Mouse (Mus musculus) intestine, embryonic 14.5 days (tissue): ENCODE data around the gene Ypel1. TPM values are rescaled to one million over a fixed set of nuclear protein-coding genes. Genes with fewer than 3 reads are reported as not detected.
A peak's percentile ranks its signal among the peaks of the same experiment; 100 is the strongest.

Experiments used
- ATAC-seq: fragments of 200-750 bp; cut with Nextera tagmentation; replicated peaks from 2 replicates; pipeline ENCODE4 v1.8.0; 2017; ENCODE audit warnings: low read depth, moderate number of reproducible peaks, moderate TSS enrichment, moderate library complexity; ENCODE audit not compliant: low FRiP score, low TSS enrichment
- DNase-seq: peaks from one replicate; pipeline ENCODE4 v3.0.0-alpha.2; 2018; ENCODE audit warnings: low spot score
- H3K27ac ChIP-seq: fragments of 300-500 bp; sonication (generic); 2 replicates; pipeline ENCODE4 v1.5.1; 2014; ENCODE audit warnings: low read depth, mild to moderate bottlenecking, control low read depth
- H3K27me3 ChIP-seq: fragments of 300-500 bp; sonication (generic); replicated peaks from 2 replicates; pipeline ENCODE4 v1.6.1; 2014; ENCODE audit warnings: low read length, control low read depth; ENCODE audit not compliant: control insufficient read depth, insufficient read depth
- H3K36me3 ChIP-seq: fragments of 300-500 bp; sonication (generic); 2 replicates; pipeline ENCODE4 v1.6.1; 2014; ENCODE audit warnings: low read length, control low read depth; ENCODE audit not compliant: control insufficient read depth, insufficient read depth
- H3K4me1 ChIP-seq: fragments of 300-500 bp; sonication (generic); replicated peaks from 2 replicates; pipeline ENCODE4 v1.6.1; 2014; ENCODE audit warnings: low read length, control low read depth, mixed read lengths; ENCODE audit not compliant: control insufficient read depth, insufficient read depth
- H3K4me2 ChIP-seq: fragments of 300-500 bp; sonication (generic); 2 replicates; pipeline ENCODE4 v1.6.1; 2014; ENCODE audit warnings: low read length
- H3K4me3 ChIP-seq: fragments of 300-500 bp; sonication (generic); 2 replicates; pipeline ENCODE4 v1.5.1; 2014; ENCODE audit warnings: low read depth, low read length, control low read depth, mixed read lengths
- H3K9ac ChIP-seq: fragments of 300-500 bp; sonication (generic); 2 replicates; pipeline ENCODE4 v1.6.1; 2014; ENCODE audit warnings: mild to moderate bottlenecking, low read length
- H3K9me3 ChIP-seq: fragments of 300-500 bp; sonication (generic); 2 replicates; pipeline ENCODE4 v1.6.1; 2016; ENCODE audit warnings: low read length, control low read depth; ENCODE audit not compliant: control insufficient read depth
- WGBS: fragments of 180-500 bp; shearing (Covaris S2); extraction: QIAGEN DNeasy Blood & Tissue Kit; methylation state at CpG from one replicate; pipeline ENCODE4 v1.1.7; 2014; 5-methylcytosine and 5-hydroxymethylcytosine counted together
- microRNA counts: library from miRNA; unstranded; fragments of <30 nt; microRNA quantifications from one replicate; lab custom pipeline; 2016
- microRNA-seq: library from miRNA; unstranded; fragments of <30 nt; microRNA quantifications from one replicate; pipeline ENCODE4, GENCODE M21; 2016
- polyA plus RNA-seq: library from polyadenylated mRNA; unstranded; fragments of >200 nt; fragmentation: Nextera tagmentation; extraction: Ambion mirVana; gene quantifications from 2 replicates; pipeline ENCODE4 v1.2.1, GENCODE M21; 2014

Ypel1 gene
- polyA plus RNA-seq, 1 experiment from 2014 or later: 25.5 TPM

- 3% methylated on average over 43 of the region's 43 CpGs for WGBS
- no peak for ATAC-seq
- no peaks in the 10 kb centered on the region for H3K27me3 ChIP-seq
Observed at GRCm38 (mm10) chr16:17131191-17132088, 61.9 kb downstream of the Ypel1 start.

GRCm38 (mm10) chr16:17132089-17132905, 62.8 kb downstream of the Ypel1 start, which contains the start of gene Sdf2l1:
TSS of gene Sdf2l1 (minus strand) at chr16:17132383.
- Histone ChIP-seq H3K4me1 (peaks cover 12% of the 10 kb centered on the region), H3K9me3 (no peaks in the 10 kb centered on the region), H3K4me2 (peak within 1 kb of the TSS; percentile 96), H3K27me3 (no peaks in the 10 kb centered on the region), H3K9ac (peak within 1 kb of the TSS; percentile 72), H3K4me3 (peak within 1 kb of the TSS; percentile 78), H3K27ac (peak within 1 kb of the TSS; percentile 62), H3K36me3 (0 out of 2 replicates have a peak, but pooled peaks cover 6% of the 10 kb centered on the region)
- DNase-seq: peak; percentile 98
- WGBS: under 1% methylated on average over 47 of the region's 47 CpGs
- peak; percentile 99 for ATAC-seq

More at GRCm38 (mm10) chr16:17131191-17132088, 61.9 kb downstream of the Ypel1 start:
- peak overlapping the region; percentile 57 for H3K27ac ChIP-seq
- DNase-seq: no peak
- peak overlapping the region; percentile 78 for H3K4me3 ChIP-seq
- H3K4me2 ChIP-seq: peak overlapping the region; percentile 96
- H3K9me3 ChIP-seq: no peaks in the 10 kb centered on the region
- 0 out of 2 replicates have a peak, but pooled peaks cover 6% of the 10 kb centered on the region for H3K36me3 ChIP-seq
- H3K4me1 ChIP-seq: peaks cover 12% of the 10 kb centered on the region
- peak overlapping the region; percentile 72 for H3K9ac ChIP-seq

GRCm38 (mm10) chr16:17132906-17133200, 63.4 kb downstream of the Ypel1 start:
- Histone ChIP-seq H3K4me2 (peak overlapping the region; percentile 96), H3K27me3 (no peaks in the 10 kb centered on the region), H3K4me1 (peaks cover 12% of the 10 kb centered on the region), H3K4me3 (peak overlapping the region; percentile 78), H3K9me3 (no peaks in the 10 kb centered on the region), H3K36me3 (0 out of 2 replicates have a peak, but pooled peaks cover 6% of the 10 kb centered on the region), H3K27ac (peak overlapping the region; percentile 62; the same call in 1 of the 2 replicates), H3K9ac (peak overlapping the region; percentile 57)
- WGBS: 20% methylated on average over 7 of the region's 7 CpGs
- ATAC-seq (no peak), DNase-seq (peak; percentile 56)

MicroRNA genes within 50 kb of the gene (microRNA counts, 519-probe panel; counts per million panel counts)
- microRNA mmu-miR-130b (lab: Ali Mortazavi, UCI): 5,004 counts per million, percentile 85 among the panel's probes with 10 or more counts
- microRNA mmu-miR-301b (lab: Ali Mortazavi, UCI): 3,385 counts per million, percentile 44 among the panel's probes with 10 or more counts

Small RNAs within 50 kb of the gene (microRNA-seq; reads per million reads assigned to microRNA genes)
- gene Mir130b (9,168 reads per million, percentile 95 among the genes with 10 or more reads in this experiment), gene Mir301b (166 reads per million, percentile 64 among the genes with 10 or more reads in this experiment)

Other genes with a start within 250 kb of the Ypel1 start
- gene Spag6l, start 240.2 kb upstream of the Ypel1 start, polyA plus RNA-seq: 0.16 and 0.34 TPM in 2 replicates
- gene Igll1, start 205.7 kb upstream of the Ypel1 start, polyA plus RNA-seq: not detected in 2 replicates
- 64.0 and 64.3 TPM in 2 replicates for gene Top3b, start 199.0 kb upstream of the Ypel1 start, polyA plus RNA-seq
- gene Vpreb1, start 198.9 kb upstream of the Ypel1 start, polyA plus RNA-seq: 1.9 and 2.1 TPM in 2 replicates
- gene Ppm1f, start 173.2 kb upstream of the Ypel1 start, polyA plus RNA-seq: 16.3 and 19.6 TPM in 2 replicates
- gene Mapk1, start 86.3 kb upstream of the Ypel1 start, polyA plus RNA-seq: 181 and 189 TPM in 2 replicates
- 126 and 140 TPM in 2 replicates for gene Ppil2, start 41.6 kb downstream of the Ypel1 start, polyA plus RNA-seq
- gene 2610318N02Rik, start 55.5 kb downstream of the Ypel1 start, polyA plus RNA-seq: 38.5 TPM in 2 replicates
- gene Sdf2l1, start 62.7 kb downstream of the Ypel1 start, polyA plus RNA-seq: 55.7 and 69.0 TPM in 2 replicates
- 25.2 and 31.0 TPM in 2 replicates for gene Ydjc, start 74.9 kb downstream of the Ypel1 start, polyA plus RNA-seq
- gene Ccdc116, start 77.5 kb downstream of the Ypel1 start, polyA plus RNA-seq: 2.0 and 2.2 TPM in 2 replicates
- gene Ube2l3, start 133.0 kb downstream of the Ypel1 start, polyA plus RNA-seq: 341 and 345 TPM in 2 replicates
- 0.50 and 0.60 TPM in 2 replicates for gene Rimbp3, start 138.9 kb downstream of the Ypel1 start, polyA plus RNA-seq
- gene Hic2, start 163.9 kb downstream of the Ypel1 start, polyA plus RNA-seq: 5.0 and 5.3 TPM in 2 replicates
- 9.0 and 10.8 TPM in 2 replicates for gene Tmem191c, start 206.4 kb downstream of the Ypel1 start, polyA plus RNA-seq